Mouse (Mus musculus) layer of hippocampus, adult 9-10 months (tissue): ENCODE results near the gene Haao.
"Not testable (repeated sequence)": the region's sequence is repeated elsewhere in the genome, so short reads cannot be mapped to it uniquely, and the experiment has no call there.

Experiments used
- DNase-seq: peaks from one replicate; pipeline ENCODE4 v3.0.0; 2022; ENCODE audit warnings: low spot score

Gene Haao

GRCm38 (mm10) chr17:83865366-83865765 lies 17.6 kb upstream of the Haao start:
- no peak for DNase-seq

DNA sequence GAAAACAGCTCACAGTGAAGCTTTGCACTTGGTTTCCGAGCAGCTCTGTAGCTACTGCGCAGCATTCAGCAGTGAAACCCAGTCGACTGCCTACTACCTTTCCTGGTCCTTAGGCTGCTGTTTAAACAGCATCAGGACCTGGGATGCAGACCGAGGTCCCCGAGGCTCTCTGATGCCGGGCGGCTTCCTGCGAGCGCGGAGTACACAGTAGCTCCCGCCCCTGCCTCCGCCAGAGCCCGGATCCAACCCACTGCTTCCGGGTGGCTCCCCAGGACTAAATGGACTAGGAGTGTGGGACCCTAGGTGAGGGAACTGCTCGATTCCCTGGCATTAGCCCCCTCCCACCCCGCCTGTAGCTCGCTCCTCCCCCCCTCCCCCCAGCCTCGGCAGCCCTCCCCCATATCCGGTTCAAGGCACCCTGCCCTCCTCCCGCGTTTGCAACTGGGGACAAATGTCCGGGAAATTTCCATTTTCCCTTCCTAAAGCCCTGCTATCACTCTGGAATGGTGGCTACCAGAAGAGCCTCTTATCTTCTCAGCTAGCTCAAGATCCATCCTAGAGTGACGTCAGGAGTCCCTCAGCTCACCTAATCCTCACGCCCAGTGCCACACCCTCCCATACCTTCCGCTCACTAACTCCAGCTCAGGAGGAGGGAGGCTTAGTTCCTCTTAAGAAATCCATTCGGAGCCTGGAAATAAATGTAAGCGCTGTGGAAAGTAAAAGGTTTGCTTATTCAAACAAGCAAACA lies 14.5 kb upstream of the Haao start:
- no peak for DNase-seq

- DNase-seq: peak; percentile 98
These were observed 13.8 kb upstream of the Haao start for GRCm38 (mm10) chr17:83861444-83862133.

DNA sequence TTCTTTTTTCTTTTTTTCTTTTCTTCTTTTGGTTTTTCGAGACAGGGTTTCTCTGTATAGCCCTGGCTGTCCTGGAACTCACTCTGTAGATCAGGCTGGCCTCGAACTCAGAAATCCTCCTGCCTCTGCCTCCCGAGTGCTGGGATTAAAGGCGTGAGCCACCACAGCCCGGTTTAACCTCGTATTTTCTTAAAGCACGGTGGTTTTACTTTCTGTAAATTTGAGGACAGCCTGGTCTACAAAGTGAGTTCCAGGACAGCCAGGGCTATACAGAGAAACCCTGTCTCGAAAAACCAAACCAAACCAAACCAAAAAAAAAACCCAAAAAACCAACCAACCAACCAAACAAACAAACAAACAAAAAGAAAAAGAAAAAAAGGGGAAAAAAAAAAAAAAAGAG lies 13.2 kb upstream of the Haao start:
- not testable (repeated sequence) for DNase-seq

DNA sequence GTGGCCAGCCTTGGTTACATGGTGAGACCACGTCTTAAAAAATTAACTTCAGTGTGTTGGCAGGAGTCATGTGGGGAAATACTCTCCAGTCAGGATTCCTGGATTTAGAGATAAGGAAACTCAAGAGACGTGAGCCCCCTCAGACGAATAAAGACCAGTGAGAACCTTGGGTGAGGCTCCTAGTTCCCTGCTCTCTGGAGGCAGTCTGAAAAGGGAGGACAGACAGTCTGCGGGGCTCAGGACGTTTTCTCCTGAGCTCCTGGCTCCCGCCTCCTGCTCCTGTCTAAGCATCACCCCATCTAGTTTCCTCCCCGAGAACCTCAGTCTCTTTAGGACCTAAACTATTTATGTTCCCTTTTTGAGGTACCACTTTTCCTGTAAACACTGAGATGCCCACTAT lies 12.5 kb upstream of the Haao start:
- DNase-seq: no peak

GRCm38 (mm10) chr17:83859639-83860038 lies 11.9 kb upstream of the Haao start:
- DNase-seq: no peak

- no peak for DNase-seq
These were observed 10.7 kb upstream of the Haao start for GRCm38 (mm10) chr17:83858413-83858812.

GRCm38 (mm10) chr17:83854284-83854918 lies 6.6 kb upstream of the Haao start:
- no peak for DNase-seq

DNA sequence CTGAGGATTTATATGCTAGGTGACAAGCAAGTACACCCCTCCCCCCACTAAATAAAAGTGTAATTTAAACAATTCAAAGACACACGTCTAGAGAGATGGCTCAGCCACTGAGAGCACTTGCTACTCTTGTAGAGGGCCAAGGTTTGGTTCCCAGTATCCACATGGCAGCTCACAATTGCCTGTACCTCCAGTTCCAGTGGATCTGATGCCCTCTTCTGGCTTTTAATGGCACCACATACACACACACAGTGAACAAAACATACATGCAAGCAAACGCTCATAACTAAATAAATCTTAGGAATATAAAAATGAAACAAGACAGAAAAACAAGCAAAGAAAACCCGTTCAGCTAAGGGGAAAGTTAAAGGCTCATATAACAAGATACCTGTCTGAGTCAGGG lies 6.1 kb upstream of the Haao start:
- DNase-seq: no peak

GRCm38 (mm10) chr17:83850864-83851263 lies 3.1 kb upstream of the Haao start:
- no peak for DNase-seq

GRCm38 (mm10) chr17:83850458-83850857 lies 2.7 kb upstream of the Haao start:
- DNase-seq: peak; percentile 91

DNA sequence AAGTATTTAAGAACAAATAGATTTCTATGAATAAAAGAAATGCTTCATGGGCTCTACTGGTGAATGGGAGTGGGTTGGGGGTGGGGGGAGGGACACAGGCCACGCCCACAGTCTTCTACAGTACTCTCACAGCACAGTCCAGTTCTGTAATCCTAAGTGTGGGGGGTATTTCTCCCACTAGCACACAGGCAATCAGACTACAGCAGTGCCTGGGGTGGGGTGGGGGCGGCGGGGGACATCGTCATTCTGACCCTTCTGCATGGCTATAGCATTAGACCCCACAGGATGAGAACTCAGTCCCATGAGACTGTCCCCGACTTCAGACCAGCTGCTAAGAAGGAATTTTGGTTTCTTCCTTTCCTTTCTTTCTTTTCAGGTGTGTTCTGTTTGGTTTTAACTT lies 2.0 kb upstream of the Haao start:
- DNase-seq: no peak

DNA sequence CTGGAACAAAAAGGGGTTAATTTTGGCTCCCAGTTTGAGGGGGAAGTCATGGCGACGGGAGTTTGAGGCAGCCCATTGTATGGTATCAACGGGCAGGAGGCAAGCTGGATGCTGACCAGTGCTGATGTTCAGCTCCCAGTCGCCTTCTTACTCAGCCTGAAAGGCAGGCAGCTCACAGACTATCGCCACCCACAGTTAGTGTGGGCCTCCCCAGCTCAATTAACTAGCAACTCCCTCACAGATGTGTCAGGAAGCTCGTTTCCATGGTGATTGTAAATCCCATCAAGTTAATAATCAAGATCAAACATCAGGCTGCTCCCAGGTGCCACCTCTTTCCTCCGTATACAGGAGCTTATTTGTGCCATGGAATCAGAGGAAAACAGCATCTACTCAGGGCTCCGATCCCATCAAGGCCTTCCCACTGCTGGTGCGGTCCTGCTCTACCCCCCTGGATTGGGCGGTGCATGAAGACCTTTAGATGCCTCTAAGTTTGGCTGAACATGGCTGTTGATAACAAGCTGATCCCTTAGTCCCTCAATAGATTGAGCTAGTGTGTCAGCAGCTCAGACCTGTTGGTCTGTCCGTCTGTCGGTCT lies 1.4 kb upstream of the Haao start:
- no peak for DNase-seq

GRCm38 (mm10) chr17:83848482-83848881 lies 719 bp upstream of the Haao start:
- no peak for DNase-seq

GRCm38 (mm10) chr17:83847100-83847499 lies 663 bp downstream of the Haao start:
- DNase-seq: no peak

DNA sequence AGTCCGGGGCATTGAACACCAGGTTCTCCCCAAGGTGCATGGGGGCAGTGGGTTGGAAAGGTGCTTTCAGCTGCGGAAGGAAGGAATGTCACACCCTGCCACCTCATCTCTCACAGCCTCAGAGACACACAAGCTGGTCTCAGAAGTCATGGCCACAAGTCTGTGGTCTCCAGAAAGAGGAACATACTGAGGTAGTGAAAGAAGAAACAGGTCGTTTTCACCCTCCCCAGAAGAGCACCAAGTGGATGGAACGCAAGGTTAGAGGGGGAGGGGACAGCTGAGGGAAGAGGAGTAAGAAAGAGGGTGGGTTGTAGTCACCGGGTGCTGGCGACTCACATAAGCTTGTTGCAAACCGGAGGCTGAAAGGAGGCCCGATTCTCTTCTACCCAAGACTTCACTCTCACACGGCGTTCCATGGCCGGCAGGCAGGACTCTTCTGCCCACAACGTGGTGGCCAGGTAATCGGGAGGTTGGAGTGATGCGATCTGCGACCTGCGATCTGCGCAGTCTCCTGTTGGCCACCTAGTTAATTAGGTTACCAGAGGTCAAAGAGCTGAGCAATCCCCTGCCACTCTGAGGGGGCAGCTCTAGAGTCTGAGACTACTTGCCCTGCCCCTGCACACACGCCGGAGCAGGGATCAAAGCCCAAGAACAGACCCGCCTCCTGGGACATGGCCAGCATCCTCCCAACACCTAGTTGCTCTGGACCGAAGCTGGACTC lies 1.3 kb downstream of the Haao start:
- no peak for DNase-seq

DNA sequence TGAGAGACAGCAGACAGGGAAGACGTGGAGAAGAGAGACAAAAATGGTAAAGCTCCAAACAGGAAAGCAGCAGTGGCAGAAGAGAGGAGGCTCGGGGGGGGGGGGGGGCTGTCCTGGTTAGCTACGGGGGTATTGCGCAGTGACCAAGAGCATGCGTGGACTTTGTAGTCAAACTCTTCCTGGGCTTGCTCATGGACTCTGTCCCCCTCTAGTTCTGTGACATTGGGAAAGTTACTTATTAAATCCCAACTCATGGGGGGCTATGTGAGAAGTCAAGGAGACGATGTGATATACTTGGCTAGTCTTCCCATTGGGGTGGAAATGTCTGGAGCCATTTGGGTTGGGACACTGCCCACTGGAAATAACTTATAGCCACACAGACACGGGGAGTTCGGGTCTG lies 2.2 kb downstream of the Haao start:
- DNase-seq: no peak

DNA sequence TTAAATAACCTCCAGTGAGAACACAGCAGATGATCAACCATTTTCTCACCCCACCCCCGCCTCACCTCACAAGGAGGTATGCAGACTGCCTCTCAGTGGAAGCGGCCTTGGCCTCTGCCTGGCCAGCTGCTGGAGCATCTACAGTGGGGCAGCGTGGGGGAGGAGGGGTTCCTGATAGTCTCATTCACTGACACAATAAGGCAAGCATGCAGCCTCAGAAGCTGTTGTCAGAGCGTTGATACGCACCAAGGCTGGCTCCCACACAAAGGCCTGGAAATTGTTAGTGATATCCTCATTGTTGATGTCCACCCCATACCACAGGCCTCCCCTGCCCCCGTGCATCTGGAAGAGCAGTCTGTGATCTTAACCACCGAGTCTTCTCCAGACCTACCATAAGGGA lies 4.0 kb downstream of the Haao start:
- no peak for DNase-seq

GRCm38 (mm10) chr17:83841011-83841410 lies 6.8 kb downstream of the Haao start:
- no peak for DNase-seq

- DNase-seq: no peak
These were observed 8.6 kb downstream of the Haao start for GRCm38 (mm10) chr17:83839132-83839531.

- no peak for DNase-seq
These were observed 10.0 kb downstream of the Haao start for GRCm38 (mm10) chr17:83837659-83838190.

DNA sequence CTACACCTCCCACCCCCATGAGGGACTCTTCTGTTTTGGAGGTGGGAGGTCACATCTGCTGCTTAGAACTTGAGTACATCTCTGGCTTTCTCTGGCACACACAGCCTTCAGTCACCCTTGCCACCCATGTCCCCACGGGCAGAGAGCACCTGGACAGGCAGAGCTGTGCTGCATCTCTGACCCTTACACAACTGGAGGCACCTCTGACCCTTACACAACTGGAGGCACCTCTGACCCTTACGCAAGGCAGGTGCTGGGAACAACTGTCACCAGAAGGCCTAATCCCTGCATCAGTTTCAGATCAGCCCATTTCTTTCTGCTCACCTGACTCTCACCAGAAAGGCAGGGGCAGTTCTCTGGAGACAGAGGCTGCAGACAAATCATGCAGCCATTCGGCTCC lies 11.7 kb downstream of the Haao start:
- DNase-seq: no peak
